Mouse (Mus musculus): ENCODE data around the gene Ube2k.

Ube2k gene

GRCm38 (mm10) chr5:65624340-65624739 lies 87.3 kb downstream of the Ube2k start:
- DNase-seq (ENCODE audit: low read depth in 2 of 2, low spot score in 2 of 2) = no peak

GRCm38 (mm10) chr5:65638896-65639295 lies 101.9 kb downstream of the Ube2k start:
- no peak for DNase-seq (ENCODE audit: low read depth in 2 of 2, low spot score in 2 of 2)
